Mouse (Mus musculus) bone marrow, adult 2 months (tissue): ENCODE measurements around the gene Med16.

Experiments used
- CTCF ChIP-seq: fragments of 200-500 bp; IDR thresholded peaks from 2 replicates; pipeline ENCODE4 v1.5.1; 2011; ENCODE audit warnings: low read length, control low read depth; ENCODE audit not compliant: control insufficient read depth, insufficient read depth
- POLR2A ChIP-seq: fragments of 200-500 bp; IDR thresholded peaks from 2 replicates; pipeline ENCODE4 v1.6.1; 2011; ENCODE audit warnings: low read depth, mild to moderate bottlenecking, control low read depth, low read length, borderline replicate concordance; ENCODE audit not compliant: control insufficient read depth

DNA sequence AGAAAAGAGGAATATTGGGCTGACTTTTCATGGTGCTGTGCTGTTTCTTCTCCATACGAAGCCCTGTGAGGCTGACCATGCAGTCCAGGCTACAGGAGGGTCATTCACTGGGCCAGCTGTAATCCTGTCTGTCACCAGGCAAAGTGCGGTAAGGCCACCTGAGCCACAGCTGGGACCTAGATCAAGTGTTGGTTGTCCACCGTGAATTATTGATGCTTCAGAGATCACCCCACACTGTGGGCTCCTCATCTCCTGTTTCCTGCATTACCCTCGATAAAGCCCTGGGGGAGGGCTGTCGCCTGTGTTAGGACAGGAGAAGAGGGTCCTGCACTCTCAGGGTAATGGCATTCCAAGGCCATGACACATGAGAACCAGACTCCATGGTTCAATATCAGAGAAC, 62.2 kb downstream of the Med16 start:
- TF ChIP-seq POLR2A (no peak), CTCF (no peak)
